Mouse (Mus musculus): Measurements from ENCODE around the gene Dnm2. TPM values are rescaled to one million over a fixed set of nuclear protein-coding genes. Genes with fewer than 3 reads are reported as not detected.
"Not testable (repeated sequence)": the region's sequence is repeated elsewhere in the genome, so short reads cannot be mapped to it uniquely, and the experiment has no call there.

Gene Dnm2
- total RNA-seq, 2 experiments from 2014 or later, result 58.1 to 70.6 TPM

- no peak for DNase-seq
Observed at GRCm38 (mm10) chr9:21456930-21457634, 32.4 kb downstream of the Dnm2 start.

GRCm38 (mm10) chr9:21458821-21459220 lies 34.1 kb downstream of the Dnm2 start:
- no peak for DNase-seq

- DNase-seq, result no peak
Observed at GRCm38 (mm10) chr9:21460400-21460940, 35.8 kb downstream of the Dnm2 start.

GRCm38 (mm10) chr9:21463138-21463590 lies 38.5 kb downstream of the Dnm2 start:
- DNase-seq, result peak; percentile 35 to 37

GRCm38 (mm10) chr9:21463766-21464564 lies 39.3 kb downstream of the Dnm2 start:
- no peak for DNase-seq

GRCm38 (mm10) chr9:21464565-21464928 lies 39.8 kb downstream of the Dnm2 start:
- DNase-seq, result not testable (repeated sequence)

GRCm38 (mm10) chr9:21469032-21470024 lies 44.6 kb downstream of the Dnm2 start:
- DNase-seq, result peak; percentile 32 to 44

- no peak for DNase-seq
Observed at GRCm38 (mm10) chr9:21472913-21473312, 48.2 kb downstream of the Dnm2 start.

GRCm38 (mm10) chr9:21477707-21478106 lies 53.0 kb downstream of the Dnm2 start:
- DNase-seq, result no peak

GRCm38 (mm10) chr9:21484065-21484464 lies 59.4 kb downstream of the Dnm2 start:
- DNase-seq, result no peak

GRCm38 (mm10) chr9:21488246-21488645 lies 63.5 kb downstream of the Dnm2 start:
- DNase-seq, result not testable (repeated sequence)

GRCm38 (mm10) chr9:21490696-21491095 lies 66.0 kb downstream of the Dnm2 start:
- no peak for DNase-seq

- DNase-seq, result no peak
Observed at GRCm38 (mm10) chr9:21493907-21494306, 69.2 kb downstream of the Dnm2 start.

- no peak for DNase-seq
Observed at GRCm38 (mm10) chr9:21494726-21495125, 70.0 kb downstream of the Dnm2 start.

GRCm38 (mm10) chr9:21496308-21497049 lies 71.8 kb downstream of the Dnm2 start:
- DNase-seq, result no peak

- DNase-seq, result peak; percentile 52 to 57
Observed at GRCm38 (mm10) chr9:21497050-21497542, 72.4 kb downstream of the Dnm2 start.

GRCm38 (mm10) chr9:21497664-21498063 lies 73.0 kb downstream of the Dnm2 start:
- no peak for DNase-seq

GRCm38 (mm10) chr9:21498284-21498902 lies 73.7 kb downstream of the Dnm2 start:
- DNase-seq, result no peak

- DNase-seq, result no peak
Observed at GRCm38 (mm10) chr9:21503352-21503751, 78.6 kb downstream of the Dnm2 start.

- no peak for DNase-seq
Observed at GRCm38 (mm10) chr9:21505767-21506166, 81.1 kb downstream of the Dnm2 start.

Measured in layer of hippocampus, postnatal 36 days (tissue).